Mouse (Mus musculus) lung, adult 2 months (tissue): ENCODE results near the gene Smox.

Experiments
- CTCF ChIP-seq: fragments of 200-500 bp; IDR thresholded peaks from 2 replicates; pipeline ENCODE4 v1.5.1; 2011; ENCODE audit warnings: mild to moderate bottlenecking, low read length, control low read depth; ENCODE audit not compliant: insufficient read depth
- POLR2A ChIP-seq: fragments of 200-500 bp; IDR thresholded peaks from 2 replicates; pipeline ENCODE4 v1.6.1; 2011; ENCODE audit warnings: low read depth, mild to moderate bottlenecking, control low read depth, low read length, borderline replicate concordance; ENCODE audit errors: extremely low read depth

DNA sequence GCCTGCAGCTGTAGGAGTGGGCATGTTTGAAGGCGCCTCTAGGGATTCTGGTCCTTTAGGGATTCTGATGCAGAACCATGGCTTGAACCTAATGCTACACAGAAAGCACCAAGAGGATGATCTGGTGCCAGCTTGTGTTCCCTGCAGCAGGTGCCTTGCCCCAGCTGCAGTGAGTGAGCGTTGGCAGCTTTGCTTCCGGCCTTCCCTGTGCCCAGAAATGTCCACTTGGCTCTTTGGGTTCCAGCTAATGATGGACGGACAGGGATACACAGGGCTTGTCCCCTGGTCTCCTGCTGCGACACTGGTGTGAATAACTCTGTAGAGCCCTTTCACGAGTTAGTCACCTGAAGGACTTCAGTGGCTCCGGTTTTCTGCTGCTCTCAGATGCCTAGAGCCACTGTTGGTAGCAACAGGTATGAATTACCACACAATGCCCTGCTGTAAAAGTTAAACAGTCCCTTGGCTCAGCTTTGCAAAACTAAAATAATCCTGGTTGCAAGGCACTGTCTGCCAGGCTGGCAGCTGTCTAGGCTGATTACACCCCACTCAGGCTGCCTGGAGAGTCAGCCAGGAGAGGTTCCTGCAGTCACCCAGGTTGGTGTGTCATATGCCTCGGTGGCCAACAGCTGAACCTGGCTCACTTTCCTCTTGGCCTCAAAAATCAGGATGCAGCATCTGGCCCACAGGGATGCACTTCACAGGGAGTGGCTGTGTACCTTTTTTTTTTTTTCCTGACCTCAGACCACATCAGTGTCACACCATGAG, 43.5 kb upstream of the Smox start:
- no peak for TF ChIP-seq CTCF
- TF ChIP-seq POLR2A, result no peak
